Mouse (Mus musculus) testis, adult 2 months (tissue): ENCODE results near the gene Prrt1.

ENCODE experiments used
- CTCF ChIP-seq: fragments of 200-500 bp; IDR thresholded peaks from 2 replicates; pipeline ENCODE4 v1.5.1; 2012; ENCODE audit warnings: low read depth, mild to moderate bottlenecking, inconsistent platforms, low read length, moderate library complexity; ENCODE audit not compliant: control insufficient read depth, insufficient read depth, insufficient replicate concordance
- POLR2A ChIP-seq: fragments of 200-500 bp; IDR thresholded peaks from 2 replicates; pipeline ENCODE4 v1.6.1; 2012; ENCODE audit warnings: low read depth, mild to moderate bottlenecking, inconsistent platforms, low read length, moderate library complexity; ENCODE audit not compliant: control insufficient read depth

DNA sequence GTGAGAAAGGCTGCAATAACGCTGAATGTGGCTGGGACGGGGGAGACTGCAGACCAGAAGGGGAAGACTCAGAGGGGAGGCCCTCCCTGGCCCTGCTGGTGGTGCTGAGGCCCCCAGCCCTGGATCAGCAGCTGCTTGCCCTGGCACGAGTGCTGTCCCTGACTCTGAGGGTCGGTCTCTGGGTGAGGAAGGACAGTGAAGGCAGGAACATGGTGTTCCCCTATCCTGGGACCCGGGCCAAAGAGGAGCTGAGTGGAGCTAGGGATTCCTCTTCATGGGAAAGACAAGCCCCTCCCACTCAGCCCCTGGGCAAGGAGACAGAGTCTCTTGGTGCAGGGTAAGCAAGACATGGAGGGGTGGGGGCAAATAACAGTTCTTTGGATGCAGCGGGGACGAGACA lies 45.9 kb upstream of the Prrt1 start:
- no peak for TF ChIP-seq CTCF
- TF ChIP-seq POLR2A, result no peak
